Mouse (Mus musculus) liver, postnatal 0 days (tissue): ENCODE data around the gene L3hypdh. TPM values are rescaled to one million over a fixed set of nuclear protein-coding genes. Genes with fewer than 3 reads are reported as not detected.

Experiments
- ATAC-seq: fragments of 200-750 bp; cut with Nextera tagmentation; 2 replicates; pipeline ENCODE4 v1.8.0; 2017; ENCODE audit warnings: mild to moderate bottlenecking, moderate library complexity
- DNase-seq: peaks from one replicate; pipeline ENCODE4 v3.0.0-alpha.2; 2016
- H3K27ac ChIP-seq: fragments of 300-500 bp; sonication (generic); 2 replicates; pipeline ENCODE4 v1.5.1; 2014; ENCODE audit warnings: antibody characterized with exemption, moderate library complexity, mild to moderate bottlenecking, low read depth
- H3K27me3 ChIP-seq: fragments of 300-500 bp; sonication (generic); 2 replicates; pipeline ENCODE4 v1.6.1; 2014; ENCODE audit warnings: low read length, control low read depth, mixed read lengths; ENCODE audit not compliant: insufficient read depth
- H3K36me3 ChIP-seq: fragments of 300-500 bp; sonication (generic); replicated peaks from 2 replicates; pipeline ENCODE4 v1.6.1; 2014; ENCODE audit warnings: mild to moderate bottlenecking, control low read depth, low read length, moderate library complexity, mixed read lengths; ENCODE audit not compliant: insufficient read depth
- H3K4me1 ChIP-seq: fragments of 300-500 bp; sonication (generic); 2 replicates; pipeline ENCODE4 v1.6.1; 2014; ENCODE audit warnings: antibody characterized with exemption, mild to moderate bottlenecking, control low read depth; ENCODE audit not compliant: insufficient read depth
- H3K4me2 ChIP-seq: fragments of 300-500 bp; sonication (generic); 2 replicates; pipeline ENCODE4 v1.6.1; 2014; ENCODE audit warnings: low read depth, mild to moderate bottlenecking, low read length, moderate library complexity, mixed read lengths
- H3K4me3 ChIP-seq: fragments of 300-500 bp; sonication (generic); 2 replicates; pipeline ENCODE4 v1.5.1; 2014; ENCODE audit warnings: low read depth, low read length
- H3K9ac ChIP-seq: fragments of 300-500 bp; sonication (generic); replicated peaks from 2 replicates; pipeline ENCODE4 v1.6.1; 2014; ENCODE audit warnings: mild to moderate bottlenecking, moderate library complexity
- H3K9me3 ChIP-seq: fragments of 300-500 bp; sonication (generic); 2 replicates; pipeline ENCODE4 v1.6.1; 2016; ENCODE audit warnings: mild to moderate bottlenecking, control low read depth, low read length, mixed read lengths
- CTCF ChIP-seq: sonication (generic); IDR thresholded peaks from 2 replicates; pipeline ENCODE4 v1.5.1; 2016; ENCODE audit warnings: antibody characterized with exemption, low read depth
- EP300 ChIP-seq: IDR thresholded peaks from 2 replicates; pipeline ENCODE4 v1.6.1; 2016; ENCODE audit warnings: antibody characterized with exemption, low read depth, mild to moderate bottlenecking
- WGBS: fragments of 180-500 bp; shearing (Covaris S2); extraction: QIAGEN DNeasy Blood & Tissue Kit; methylation state at CpG from one replicate; pipeline ENCODE4 v1.1.7; 2014; ENCODE audit not compliant: insufficient replicate concordance; 5-methylcytosine and 5-hydroxymethylcytosine counted together
- polyA plus RNA-seq: library from polyadenylated mRNA; unstranded; fragments of >200 nt; fragmentation: Nextera tagmentation; extraction: Ambion mirVana; gene quantifications from 2 replicates; pipeline ENCODE4 v1.2.1, GENCODE M21; 2015

The L3hypdh gene
- polyA plus RNA-seq, 1 experiment from 2014 or later = 19.2 TPM

DNA sequence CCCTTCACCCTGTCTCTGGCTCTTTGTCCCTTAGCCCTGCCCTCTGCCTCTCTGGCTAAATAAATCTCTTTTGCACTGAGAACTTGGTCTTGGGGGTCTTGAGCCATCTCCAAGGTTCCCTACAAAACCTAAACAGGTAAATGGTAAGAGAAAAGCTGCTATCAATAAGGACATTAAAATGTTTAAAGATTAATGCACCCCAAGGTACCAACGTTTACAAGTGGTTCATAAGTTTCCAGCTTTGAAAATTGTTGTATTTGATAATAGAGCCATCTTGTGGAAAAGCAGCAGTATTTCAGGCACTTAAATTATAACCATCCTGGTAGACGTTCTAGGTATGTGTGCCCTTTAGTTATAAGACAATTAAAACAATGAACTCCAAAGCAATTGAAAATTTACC lies 37.7 kb downstream of the L3hypdh start:
- Histone ChIP-seq H3K27ac (no peak overlapping the region), H3K27me3 (no peaks in the 10 kb centered on the region), H3K9me3 (no peaks in the 10 kb centered on the region), H3K4me1 (no peaks in the 10 kb centered on the region), H3K4me3 (no peak overlapping the region), H3K36me3 (no peaks in the 10 kb centered on the region), H3K9ac (no peak overlapping the region), H3K4me2 (no peak overlapping the region)
- 2% methylated on average over 2 of the region's 2 CpGs for WGBS
- no peak for ATAC-seq
- DNase-seq = no peak
- TF ChIP-seq EP300 (no peak), CTCF (peak; percentile 66)

DNA sequence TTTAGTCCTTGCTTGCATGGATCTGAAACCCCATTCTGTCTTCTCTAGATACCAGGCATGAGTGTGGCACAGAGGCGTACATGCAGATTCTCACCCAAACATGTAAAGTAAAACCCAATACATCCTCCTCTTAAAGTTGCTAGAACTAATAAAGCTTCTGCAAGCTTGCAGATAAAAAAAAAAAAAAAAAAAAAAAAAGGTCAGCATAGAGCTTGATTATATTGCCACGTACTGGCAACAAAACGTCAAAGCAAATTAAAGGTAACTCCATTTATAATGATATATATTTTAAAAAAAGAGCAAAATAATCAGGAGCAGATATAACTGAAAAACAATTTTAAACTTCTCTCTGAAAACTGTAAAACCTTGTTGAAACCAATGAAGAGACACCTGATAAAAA lies 44.0 kb downstream of the L3hypdh start:
- Histone ChIP-seq H3K27me3 (no peaks in the 10 kb centered on the region), H3K4me3 (no peak overlapping the region), H3K4me2 (no peak overlapping the region), H3K36me3 (no peaks in the 10 kb centered on the region), H3K9me3 (no peaks in the 10 kb centered on the region), H3K4me1 (0 out of 2 replicates have a peak, but pooled peaks cover 3% of the 10 kb centered on the region), H3K27ac (no peak overlapping the region), H3K9ac (no peak overlapping the region)
- DNase-seq = no peak
- WGBS = 68% methylated on average over 3 of the region's 3 CpGs
- ATAC-seq = no peak
- TF ChIP-seq CTCF = no peak
- no peak for TF ChIP-seq EP300

DNA sequence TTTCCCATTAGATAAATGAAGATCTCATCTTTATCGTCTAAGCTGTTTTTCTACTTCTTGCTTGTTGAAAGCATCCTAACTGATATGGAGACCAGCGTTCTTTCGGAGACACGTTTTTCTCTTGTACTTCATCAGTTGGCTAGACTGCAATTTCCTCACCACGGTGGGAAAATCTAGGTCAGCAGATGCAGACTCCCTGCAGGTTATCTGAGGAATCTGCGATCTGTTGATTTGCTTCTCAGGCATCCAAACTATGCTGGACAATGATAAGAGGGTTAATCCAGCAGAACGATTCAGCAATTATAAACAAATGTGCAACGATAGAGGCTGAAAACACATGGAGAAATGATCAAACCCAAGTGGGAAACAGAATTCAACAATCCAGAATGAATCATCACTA lies 45.7 kb downstream of the L3hypdh start:
- H3K4me1 ChIP-seq = 0 out of 2 replicates have a peak, but pooled peaks cover 3% of the 10 kb centered on the region
- WGBS = 59% methylated on average over 8 of the region's 8 CpGs

DNA sequence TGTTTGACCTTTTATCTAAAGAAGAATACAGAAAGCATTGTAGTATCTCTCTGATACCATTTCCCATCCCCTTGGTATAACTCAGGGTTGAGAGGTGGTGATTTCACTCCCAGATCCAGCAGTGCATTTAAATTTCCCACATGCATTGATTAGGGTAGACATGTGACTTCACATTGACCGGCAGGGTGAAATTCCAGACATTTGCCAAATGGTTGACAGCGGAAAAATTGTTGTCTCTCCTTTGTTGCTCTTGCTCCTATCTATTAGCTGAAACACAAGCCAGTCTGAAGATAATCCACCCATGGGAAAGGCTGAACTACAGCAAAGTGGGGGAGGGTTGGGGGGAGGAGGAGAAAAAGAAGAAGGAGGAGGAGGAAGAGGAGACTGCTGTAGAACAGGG lies 46.4 kb downstream of the L3hypdh start:
- ATAC-seq = no peak
- H3K4me2 ChIP-seq = no peak overlapping the region
- H3K36me3 ChIP-seq = no peaks in the 10 kb centered on the region
- TF ChIP-seq EP300 (no peak), CTCF (no peak)
- 0 out of 2 replicates have a peak, but pooled peaks cover 3% of the 10 kb centered on the region for H3K4me1 ChIP-seq
- no peak overlapping the region for H3K27ac ChIP-seq
- H3K9me3 ChIP-seq = no peaks in the 10 kb centered on the region
- no peak overlapping the region for H3K4me3 ChIP-seq
- no peak overlapping the region for H3K9ac ChIP-seq
- DNase-seq = no peak
- 56% methylated on average over 2 of the region's 2 CpGs for WGBS
- no peaks in the 10 kb centered on the region for H3K27me3 ChIP-seq

More for the DNA sequence above, 45.7 kb downstream of the L3hypdh start:
- H3K9ac ChIP-seq = no peak overlapping the region
- DNase-seq (no peak), ATAC-seq (no peak)
- H3K4me2 ChIP-seq = no peak overlapping the region
- TF ChIP-seq EP300 (no peak), CTCF (no peak)
- no peaks in the 10 kb centered on the region for H3K27me3 ChIP-seq
- H3K4me3 ChIP-seq = no peak overlapping the region
- no peaks in the 10 kb centered on the region for H3K9me3 ChIP-seq
- H3K36me3 ChIP-seq = no peaks in the 10 kb centered on the region
- no peak overlapping the region for H3K27ac ChIP-seq

DNA sequence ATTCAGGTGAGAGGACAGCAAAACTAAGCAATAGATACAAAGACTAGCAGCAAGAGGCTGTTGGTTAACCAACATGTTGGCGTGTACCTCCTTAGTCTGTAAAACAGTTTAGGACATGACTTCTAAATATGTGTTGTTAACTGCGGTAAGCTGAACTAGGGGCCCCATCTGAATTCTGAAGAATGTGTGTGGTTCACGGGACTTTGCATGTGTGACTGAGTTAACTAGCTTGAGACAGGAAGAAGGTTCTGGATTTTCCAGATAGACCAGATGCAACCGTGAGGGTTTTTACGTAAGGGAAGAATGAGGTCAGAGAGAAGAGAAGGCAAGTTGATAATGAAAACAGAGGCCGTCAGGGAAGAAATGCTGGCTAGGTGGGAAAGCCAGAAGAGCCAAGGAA lies 48.2 kb downstream of the L3hypdh start:
- TF ChIP-seq CTCF = no peak
- no peak for TF ChIP-seq EP300
- no peak overlapping the region for H3K4me3 ChIP-seq
- DNase-seq = no peak
- H3K36me3 ChIP-seq = no peaks in the 10 kb centered on the region
- H3K27ac ChIP-seq = no peak overlapping the region
- no peaks in the 10 kb centered on the region for H3K27me3 ChIP-seq
- WGBS = 76% methylated on average over 6 of the region's 6 CpGs
- H3K4me2 ChIP-seq = no peak overlapping the region
- no peak for ATAC-seq
- no peaks in the 10 kb centered on the region for H3K9me3 ChIP-seq
- 0 out of 2 replicates have a peak, but pooled peaks cover 3% of the 10 kb centered on the region for H3K4me1 ChIP-seq
- H3K9ac ChIP-seq = no peak overlapping the region

DNA sequence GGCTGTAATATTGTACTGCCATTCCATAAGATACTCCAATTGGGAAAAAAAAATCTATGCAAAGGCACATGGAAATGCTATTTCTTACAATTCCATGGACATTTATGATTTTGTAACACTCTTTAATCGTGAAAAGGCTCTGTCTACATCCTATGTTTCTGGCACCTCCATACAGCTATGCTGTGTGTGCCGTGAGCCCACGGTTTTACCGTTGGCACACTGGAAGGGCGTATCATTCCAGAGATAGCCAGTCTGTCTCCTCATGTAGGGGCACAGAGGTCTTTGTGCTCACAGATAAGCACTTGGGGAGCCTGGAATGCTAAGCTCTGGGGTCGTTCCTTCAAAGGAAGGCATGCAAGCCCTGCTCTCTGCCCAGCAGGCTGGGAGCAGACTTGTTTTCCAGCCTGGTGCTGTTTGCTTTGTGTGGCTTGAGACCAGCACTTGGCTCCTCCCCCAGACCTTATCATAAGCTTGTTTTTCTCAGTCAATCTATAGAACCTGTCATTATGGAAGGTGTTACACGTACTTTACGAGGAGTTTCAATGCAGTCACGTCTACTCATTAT lies 49.1 kb downstream of the L3hypdh start:
- H3K36me3 ChIP-seq = no peaks in the 10 kb centered on the region
- no peak overlapping the region for H3K4me2 ChIP-seq
- TF ChIP-seq EP300 (no peak), CTCF (no peak)
- no peaks in the 10 kb centered on the region for H3K27me3 ChIP-seq
- 55% methylated on average over 9 of the region's 9 CpGs for WGBS
- H3K4me1 ChIP-seq = 0 out of 2 replicates have a peak, but pooled peaks cover 3% of the 10 kb centered on the region
- ATAC-seq (no peak), DNase-seq (no peak)
- H3K27ac ChIP-seq = no peak overlapping the region
- H3K9me3 ChIP-seq = no peaks in the 10 kb centered on the region
- H3K4me3 ChIP-seq = no peak overlapping the region
- no peak overlapping the region for H3K9ac ChIP-seq

DNA sequence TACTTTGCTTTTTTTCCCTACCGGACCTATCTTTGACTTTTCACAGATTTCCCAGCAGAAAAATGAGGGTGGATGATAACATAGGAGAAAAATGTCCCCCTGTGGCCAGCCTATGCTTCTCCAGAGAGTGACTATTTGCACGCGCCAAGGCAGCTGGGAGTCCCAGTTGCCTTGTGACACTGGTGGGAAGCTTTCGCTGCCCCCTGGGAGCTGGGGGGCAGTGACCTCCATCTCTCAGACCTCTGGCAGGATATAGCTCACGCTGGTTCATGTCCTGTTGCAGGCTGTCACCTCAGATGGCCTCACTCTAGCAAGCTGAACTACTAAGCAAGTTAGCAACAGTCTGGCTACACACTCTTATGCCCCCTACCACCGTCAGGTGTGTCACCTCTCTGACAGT lies 53.4 kb downstream of the L3hypdh start:
- Histone ChIP-seq H3K27me3 (no peaks in the 10 kb centered on the region), H3K9me3 (no peaks in the 10 kb centered on the region), H3K4me2 (no peak overlapping the region), H3K4me3 (no peak overlapping the region), H3K9ac (no peak overlapping the region), H3K27ac (no peak overlapping the region), H3K36me3 (no peaks in the 10 kb centered on the region), H3K4me1 (no peaks in the 10 kb centered on the region)
- ATAC-seq (no peak), DNase-seq (no peak)
- no peak for TF ChIP-seq EP300
- no peak for TF ChIP-seq CTCF
- 86% methylated on average over 6 of the region's 6 CpGs for WGBS
